Mouse (Mus musculus) urinary bladder, postnatal 14 days (tissue): ENCODE measurements around the gene Cemip.

Experiments used
- DNase-seq: peaks from one replicate; pipeline ENCODE4 v3.0.0; 2021; ENCODE audit warnings: low spot score

The Cemip gene

GRCm38 (mm10) chr7:83966047-83966818 is 120.1 kb downstream of the Cemip start:
- peak; percentile 24 for DNase-seq

GRCm38 (mm10) chr7:83965181-83965580 is 121.1 kb downstream of the Cemip start:
- DNase-seq: no peak

GRCm38 (mm10) chr7:83952511-83952910 is 133.8 kb downstream of the Cemip start:
- no peak for DNase-seq

- DNase-seq: no peak
Measured at GRCm38 (mm10) chr7:83951327-83951726, 135.0 kb downstream of the Cemip start.

GRCm38 (mm10) chr7:83949662-83950061 is 136.6 kb downstream of the Cemip start:
- DNase-seq: no peak

- no peak for DNase-seq
Measured at GRCm38 (mm10) chr7:83948743-83949142, 137.6 kb downstream of the Cemip start.

- no peak for DNase-seq
Measured at GRCm38 (mm10) chr7:83941701-83942101, 144.6 kb downstream of the Cemip start.

GRCm38 (mm10) chr7:83940136-83940535 is 146.2 kb downstream of the Cemip start:
- no peak for DNase-seq

- DNase-seq: no peak
Measured at GRCm38 (mm10) chr7:83939017-83939721, 147.1 kb downstream of the Cemip start.

GRCm38 (mm10) chr7:83921637-83922036 is 164.7 kb downstream of the Cemip start:
- DNase-seq: no peak

- no peak for DNase-seq
Measured at GRCm38 (mm10) chr7:83920241-83920640, 166.1 kb downstream of the Cemip start.

- peak; percentile 88 for DNase-seq
Measured at GRCm38 (mm10) chr7:83914566-83914965, 171.7 kb downstream of the Cemip start.

GRCm38 (mm10) chr7:83913995-83914394 is 172.3 kb downstream of the Cemip start:
- no peak for DNase-seq

- DNase-seq: no peak
Measured at GRCm38 (mm10) chr7:83913405-83913932, 172.8 kb downstream of the Cemip start.

GRCm38 (mm10) chr7:83911909-83912308 is 174.4 kb downstream of the Cemip start:
- DNase-seq: no peak

- DNase-seq: no peak
Measured at GRCm38 (mm10) chr7:83904831-83905230, 181.5 kb downstream of the Cemip start.

GRCm38 (mm10) chr7:83902296-83903145 is 183.8 kb downstream of the Cemip start:
- no peak for DNase-seq

GRCm38 (mm10) chr7:83901425-83901824 is 184.9 kb downstream of the Cemip start:
- DNase-seq: no peak

- no peak for DNase-seq
Measured at GRCm38 (mm10) chr7:83900519-83900918, 185.8 kb downstream of the Cemip start.

- DNase-seq: no peak
Measured at GRCm38 (mm10) chr7:83898267-83898666, 188.0 kb downstream of the Cemip start.

- DNase-seq: no peak
Measured at GRCm38 (mm10) chr7:83896077-83896740, 190.1 kb downstream of the Cemip start.

- no peak for DNase-seq
Measured at GRCm38 (mm10) chr7:83894348-83894747, 192.0 kb downstream of the Cemip start.
